Mouse (Mus musculus): ENCODE measurements around the gene Slc7a7.

DNA sequence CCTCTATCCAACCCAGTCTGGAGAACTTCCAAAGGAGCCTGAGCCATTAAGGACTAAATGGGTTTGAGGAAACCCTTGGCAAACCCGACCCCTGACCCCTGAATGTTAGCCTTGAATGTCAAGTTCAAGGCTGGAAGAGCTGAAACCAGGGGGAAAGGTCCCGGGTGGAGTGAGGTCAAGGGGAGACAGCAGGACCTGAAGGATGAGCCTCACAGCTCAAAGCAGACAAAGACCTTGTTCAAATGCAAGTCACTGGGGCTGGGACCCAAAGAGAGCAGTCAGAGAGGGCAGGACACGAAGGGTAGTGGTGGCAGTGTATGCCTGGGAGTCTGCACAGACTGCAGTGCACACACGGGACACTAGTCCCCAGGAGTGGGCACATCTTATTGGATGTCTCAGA is 23.8 kb upstream of the Slc7a7 start:
- no peak; the same call in 1 of the 2 replicates for TF ChIP-seq POLR2A (IDR thresholded peaks at IDR 0.05; ENCODE audit: low read depth, low read length)
- TF ChIP-seq CTCF (IDR thresholded peaks at IDR 0.05; ENCODE audit: borderline replicate concordance, insufficient read depth, low read length) = no peak
